Mouse (Mus musculus): ENCODE results near the gene Efhc1. TPM values are rescaled to one million over a fixed set of nuclear protein-coding genes. Genes with fewer than 3 reads are reported as not detected.

Gene Efhc1
- total and polyA plus RNA-seq, 3 experiments: not detected

- no peak overlapping the region for H3K4me3 ChIP-seq (replicated peaks in 1 of 3; ENCODE audit: low read depth in 2 of 3, low read length in 2 of 3, poor library complexity in 1 of 3)
Observed at GRCm38 (mm10) chr1:20925926-20926325, 25.5 kb upstream of the Efhc1 start.

GRCm38 (mm10) chr1:20926376-20926775, 25.1 kb upstream of the Efhc1 start:
- dilution Hi-C loops (cut with MboI; ENCODE audit: extremely low pct_ligation_motif_present, extremely low pct_unique_long_range_greater_than_20kb, low sequenced_read_pairs): no loop called here
- H3K27ac ChIP-seq (ENCODE audit: insufficient read depth, low read depth): no peak overlapping the region
- H3K79me2 ChIP-seq (replicated peaks; ENCODE audit: control insufficient read depth, extremely low read depth, insufficient read depth, poor library complexity, severe bottlenecking): no peaks in the 10 kb centered on the region
- H3K27me3 ChIP-seq (replicated peaks): no peaks in the 10 kb centered on the region
- TF ChIP-seq MXI1 (IDR thresholded peaks at IDR 0.05; ENCODE audit: low read depth, low read length) (no peak), JUN (IDR thresholded peaks at IDR 0.05; ENCODE audit: insufficient read depth, low read depth, low read length) (no peak), MAFK (IDR thresholded peaks at IDR 0.05; ENCODE audit: insufficient replicate concordance, low read length) (no peak), MYC (IDR thresholded peaks at IDR 0.05; ENCODE audit: low read depth, low read length) (no peak), SIN3A (IDR thresholded peaks at IDR 0.05; ENCODE audit: low read length) (no peak), NELFE (IDR thresholded peaks at IDR 0.05; ENCODE audit: low read depth, low read length) (no peak), HCFC1 (IDR thresholded peaks at IDR 0.05; ENCODE audit: low read depth, low read length) (no peak), POLR2AphosphoS2 (IDR thresholded peaks at IDR 0.05; ENCODE audit: low read depth, low read length) (no peak)
- H3K4me3 ChIP-seq (replicated peaks in 1 of 3; ENCODE audit: low read depth in 2 of 3, low read length in 2 of 3, poor library complexity in 1 of 3): no peak overlapping the region
- DNase-seq (ENCODE audit: extremely low read depth): no peak
- H3K4me2 ChIP-seq (ENCODE audit: insufficient read depth, low read depth, poor library complexity, severe bottlenecking): no peak overlapping the region
- H3K36me3 ChIP-seq (replicated peaks in 1 of 2; ENCODE audit: control insufficient read depth in 1 of 2, insufficient read depth in 1 of 2, low read length in 1 of 2): no peaks in the 10 kb centered on the region
- in situ Hi-C loops (cut with MboI; ENCODE audit: low pct_ligation_motif_present, low pct_unique_long_range_greater_than_20kb, low sequenced_read_pairs): no loop called here
- no peak overlapping the region for H3K9ac ChIP-seq (ENCODE audit: insufficient read depth, low read depth)
- H3K4me1 ChIP-seq (ENCODE audit: control insufficient read depth in 1 of 2, insufficient read depth in 2 of 2): peaks cover 0 to 2% of the 10 kb centered on the region in 2 experiments; a peak in 1 of 4 replicates
- no peaks in the 10 kb centered on the region for H3K9me3 ChIP-seq (replicated peaks; ENCODE audit: low read length)

More at GRCm38 (mm10) chr1:20925926-20926325, 25.5 kb upstream of the Efhc1 start:
- H3K79me2 ChIP-seq (replicated peaks; ENCODE audit: control insufficient read depth, extremely low read depth, insufficient read depth, poor library complexity, severe bottlenecking): no peaks in the 10 kb centered on the region
- no peak overlapping the region for H3K27ac ChIP-seq (ENCODE audit: insufficient read depth, low read depth)
- H3K9ac ChIP-seq (ENCODE audit: insufficient read depth, low read depth): no peak overlapping the region
- no peak for DNase-seq (ENCODE audit: extremely low read depth)
- TF ChIP-seq ETS1 (conservative IDR thresholded peaks at IDR 0.05; ENCODE audit: low read depth, low read length): no peak
- no peak for TF ChIP-seq SIN3A (IDR thresholded peaks at IDR 0.05; ENCODE audit: low read length)
- TF ChIP-seq RCOR1 (conservative IDR thresholded peaks at IDR 0.05; ENCODE audit: low read depth, low read length): no peak
- no peak for TF ChIP-seq TCF12 (IDR thresholded peaks at IDR 0.05; ENCODE audit: low read depth, low read length)
- TF ChIP-seq BHLHE40 (IDR thresholded peaks at IDR 0.05; ENCODE audit: low read depth, low read length): no peak
- no peak for TF ChIP-seq MAZ (IDR thresholded peaks at IDR 0.05; ENCODE audit: low read depth, low read length)
- no peak for TF ChIP-seq CHD1 (IDR thresholded peaks at IDR 0.05; ENCODE audit: low read depth, low read length)
- no peak for TF ChIP-seq EP300 (IDR thresholded peaks at IDR 0.05; ENCODE audit: low read length)
- no peak for TF ChIP-seq JUND (conservative IDR thresholded peaks at IDR 0.05; ENCODE audit: low read depth, low read length)
- no peaks in the 10 kb centered on the region for H3K27me3 ChIP-seq (replicated peaks)
- no peaks in the 10 kb centered on the region for H3K36me3 ChIP-seq (replicated peaks in 1 of 2; ENCODE audit: control insufficient read depth in 1 of 2, insufficient read depth in 1 of 2, low read length in 1 of 2)
- dilution Hi-C loops (cut with MboI; ENCODE audit: extremely low pct_ligation_motif_present, extremely low pct_unique_long_range_greater_than_20kb, low sequenced_read_pairs): no loop called here
- H3K4me1 ChIP-seq (ENCODE audit: control insufficient read depth in 1 of 2, insufficient read depth in 2 of 2): peaks cover 0 to 2% of the 10 kb centered on the region in 2 experiments; a peak in 1 of 4 replicates
- in situ Hi-C loops (cut with MboI; ENCODE audit: low pct_ligation_motif_present, low pct_unique_long_range_greater_than_20kb, low sequenced_read_pairs): no loop called here
- no peak overlapping the region for H3K4me2 ChIP-seq (ENCODE audit: insufficient read depth, low read depth, poor library complexity, severe bottlenecking)
- no peaks in the 10 kb centered on the region for H3K9me3 ChIP-seq (replicated peaks; ENCODE audit: low read length)
